Comparison of ENCODE assay signal across 9 mouse cellular contexts in genomic region chr10:4210313-4211066, GRCm38 (mm10). TPM values are rescaled to one million over a fixed set of nuclear protein-coding genes. Genes with fewer than 3 reads are reported as not detected.
DNase-seq lines count a peak whose midpoint lies in the region; ATAC-seq and TF ChIP-seq lines count a peak whose summit lies in the region.
"Had no signal": no experiment of that assay in that cellular context is flagged by ENCODE, and none has a peak within 500 bp of the region (broad histone marks: within the 10 kb centered on the region; RNA-seq: fewer than 3 reads in every experiment).

No protein-coding gene starts in this region.

- 0 out of 2 replicates have a peak, but pooled peaks cover 3% of the 10 kb centered on the region for H3K4me1 ChIP-seq in lung, embryonic 14.5 days (ENCODE audit: insufficient read depth)
- H3K4me1 ChIP-seq in hindbrain, embryonic 12.5 days, result no peaks in the 10 kb centered on the region
- no peaks in the 10 kb centered on the region for H3K4me1 ChIP-seq in cerebellum, adult 2 months (ENCODE audit: control insufficient read depth, insufficient read depth, low read length)
- H3K4me1 ChIP-seq: megakaryocyte, embryonic 14.5 days had no signal

- H3K36me3 ChIP-seq in lung, embryonic 14.5 days (ENCODE audit: insufficient read depth), result no peaks in the 10 kb centered on the region
- no peaks in the 10 kb centered on the region for H3K36me3 ChIP-seq in hindbrain, embryonic 12.5 days

- WGBS in lung, embryonic 14.5 days, result 8% methylated on average over 24 of the region's 24 CpGs
- 33% methylated on average over 24 of the region's 24 CpGs for WGBS in hindbrain, embryonic 12.5 days
- 11% methylated on average over 24 of the region's 24 CpGs for WGBS in cerebellum, adult 2 months

- TF ChIP-seq POLR2A in cerebellum, adult 2 months (IDR thresholded peaks at IDR 0.05; ENCODE audit: borderline replicate concordance, insufficient read depth, low read length), result no peak

- peak overlapping the region; percentile 21 for H3K4me3 ChIP-seq in lung, embryonic 14.5 days (ENCODE audit: low read depth, low read length)
- H3K4me3 ChIP-seq in hindbrain, embryonic 12.5 days, result no peak overlapping the region
- no peak overlapping the region for H3K4me3 ChIP-seq in cerebellum, adult 2 months (replicated peaks; ENCODE audit: insufficient read depth, low read depth, low read length)
- H3K4me3 ChIP-seq: megakaryocyte, embryonic 14.5 days had no signal

- no peaks in the 10 kb centered on the region for H3K27me3 ChIP-seq in lung, embryonic 14.5 days (ENCODE audit: insufficient read depth, low read length)
- H3K27me3 ChIP-seq in hindbrain, embryonic 12.5 days, result no peaks in the 10 kb centered on the region
- H3K27me3 ChIP-seq in cerebellum, adult 2 months (ENCODE audit: control insufficient read depth, insufficient read depth, low read length), result no peaks in the 10 kb centered on the region

- peak overlapping the region; percentile 59 for H3K4me2 ChIP-seq in lung, embryonic 14.5 days
- peak overlapping the region; percentile 35 for H3K4me2 ChIP-seq in hindbrain, embryonic 12.5 days (replicated peaks)

- H3K9me3 ChIP-seq in lung, embryonic 14.5 days (ENCODE audit: low read depth, low read length), result no peaks in the 10 kb centered on the region
- H3K9me3 ChIP-seq in hindbrain, embryonic 12.5 days (replicated peaks), result no peaks in the 10 kb centered on the region

- H3K9ac ChIP-seq in lung, embryonic 14.5 days, result peak overlapping the region; percentile 21
- H3K9ac ChIP-seq in hindbrain, embryonic 12.5 days, result no peak overlapping the region

- H3K27ac ChIP-seq in lung, embryonic 14.5 days (ENCODE audit: low read depth), result no peak overlapping the region
- no peak overlapping the region for H3K27ac ChIP-seq in hindbrain, embryonic 12.5 days
- H3K27ac ChIP-seq in cerebellum, adult 2 months (ENCODE audit: insufficient read depth, low read length), result no peak overlapping the region

- peak; percentile 58; the same call in 1 of the 2 replicates for ATAC-seq in lung, embryonic 14.5 days (ENCODE audit: insufficient read depth)
- ATAC-seq in hindbrain, embryonic 12.5 days (ENCODE audit: low FRiP score), result no peak

- TF ChIP-seq CTCF in lung, embryonic 14.5 days (IDR thresholded peaks at IDR 0.05; ENCODE audit: low read depth), result no peak
- no peak for TF ChIP-seq CTCF in cerebellum, adult 2 months (IDR thresholded peaks at IDR 0.05; ENCODE audit: borderline replicate concordance, insufficient read depth, low read depth, low read length)

- peak; percentile 15 for DNase-seq in adrenal gland, postnatal 10 days
- DNase-seq in adrenal gland, postnatal 14 days, result no peak
- DNase-seq in lung, embryonic 14.5 days, result peak; percentile 57
- DNase-seq in lung, postnatal 36 days, result no peak
- peak; percentile 8 for DNase-seq in liver
- DNase-seq in ovary, postnatal 10 days (ENCODE audit: low spot score), result no peak
- DNase-seq in cerebellum, adult 2 months, result no peak

RNA-seq across cellular contexts. Expression of gene Akap12, which starts 55.7 kb away (rescaled TPM):
- 10 to 100 TPM; 39.3 to 44.8 TPM for total RNA-seq in adrenal gland, postnatal 10 days (2021)
- 30.7 and 35.0 TPM in 2 replicates for total RNA-seq in adrenal gland, postnatal 14 days (2021)
- polyA plus RNA-seq in lung, embryonic 14.5 days (2014; fragmentation: Nextera tagmentation; extraction: Ambion mirVana), result 58.9 and 63.9 TPM in 2 replicates
- 107 and 116 TPM in 2 replicates for polyA plus RNA-seq in hindbrain, embryonic 12.5 days (2016; fragmentation: Nextera tagmentation; extraction: Ambion mirVana)
- polyA plus RNA-seq in cerebellum, adult 2 months (2012; rRNA removed), result 36.2 and 38.4 TPM in 2 replicates

Comparison
In these comparisons a context has a peak if more than half of its experiments do, and no peak if none do; other contexts are left out.
1. DNase-seq: peak in adrenal gland, postnatal 10 days (single experiment), lung, embryonic 14.5 days (single experiment) and liver (single experiment); none in adrenal gland, postnatal 14 days (single experiment), lung, postnatal 36 days (single experiment), ovary, postnatal 10 days (single experiment) and cerebellum, adult 2 months (0 of 2).